Mouse (Mus musculus) spleen, postnatal 36 days (tissue): Measurements from ENCODE around the gene Cd300lg.

Experiments
- DNase-seq, 2 experiments: peaks; one replicate each; pipeline ENCODE4 v3.0.0; 2022; ENCODE audit warnings: low spot score in 2 of 2, mixed read lengths in 1 of 2

Cd300lg gene

DNA sequence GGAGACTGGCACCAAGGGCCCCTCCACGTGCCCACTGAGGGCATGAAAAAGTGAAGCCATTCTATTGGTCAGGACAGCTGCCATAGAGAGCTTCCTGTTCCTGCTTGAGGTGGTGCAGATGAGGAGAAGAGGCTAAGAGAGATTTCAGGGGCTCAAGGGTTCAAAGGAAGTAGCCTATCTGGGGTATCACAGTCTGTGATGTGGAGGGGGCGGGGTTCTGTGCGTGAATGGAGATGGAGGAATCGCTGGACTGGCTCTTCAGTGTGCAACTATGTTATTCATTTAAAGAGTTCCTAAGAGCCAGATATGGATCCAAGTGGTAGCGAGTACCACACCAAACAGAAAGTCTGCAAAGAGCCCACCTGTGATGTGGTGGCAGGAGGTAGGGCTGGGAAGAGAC lies 55.1 kb downstream of the Cd300lg start:
- DNase-seq, result no peak

GRCm38 (mm10) chr11:102096887-102097391 lies 55.6 kb downstream of the Cd300lg start:
- DNase-seq, result peak; percentile 24 to 38

DNA sequence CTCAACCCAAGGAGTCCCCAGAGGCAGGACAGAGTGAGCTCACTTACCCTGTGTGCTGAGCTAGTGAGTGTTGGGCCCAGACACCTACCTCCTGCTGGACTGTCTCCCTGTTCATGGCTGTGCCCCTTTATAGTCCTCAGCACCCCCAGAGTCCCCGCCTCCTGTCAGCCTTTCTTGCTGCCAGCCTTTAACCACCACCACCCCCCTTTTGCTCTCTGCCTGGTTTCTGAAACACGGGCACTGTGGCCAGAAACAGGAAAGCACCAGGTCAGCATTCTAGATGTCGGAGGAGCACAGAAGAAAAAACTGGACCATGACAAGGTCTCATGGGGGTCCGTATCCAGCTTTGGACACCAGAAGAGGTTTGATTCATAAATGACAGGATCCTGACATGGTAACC lies 59.9 kb downstream of the Cd300lg start, which contains the start of gene Ppy:
TSS of gene Ppy (minus strand) at position 101 of the 400 bp plus-strand sequence.
- no peak for DNase-seq

DNA sequence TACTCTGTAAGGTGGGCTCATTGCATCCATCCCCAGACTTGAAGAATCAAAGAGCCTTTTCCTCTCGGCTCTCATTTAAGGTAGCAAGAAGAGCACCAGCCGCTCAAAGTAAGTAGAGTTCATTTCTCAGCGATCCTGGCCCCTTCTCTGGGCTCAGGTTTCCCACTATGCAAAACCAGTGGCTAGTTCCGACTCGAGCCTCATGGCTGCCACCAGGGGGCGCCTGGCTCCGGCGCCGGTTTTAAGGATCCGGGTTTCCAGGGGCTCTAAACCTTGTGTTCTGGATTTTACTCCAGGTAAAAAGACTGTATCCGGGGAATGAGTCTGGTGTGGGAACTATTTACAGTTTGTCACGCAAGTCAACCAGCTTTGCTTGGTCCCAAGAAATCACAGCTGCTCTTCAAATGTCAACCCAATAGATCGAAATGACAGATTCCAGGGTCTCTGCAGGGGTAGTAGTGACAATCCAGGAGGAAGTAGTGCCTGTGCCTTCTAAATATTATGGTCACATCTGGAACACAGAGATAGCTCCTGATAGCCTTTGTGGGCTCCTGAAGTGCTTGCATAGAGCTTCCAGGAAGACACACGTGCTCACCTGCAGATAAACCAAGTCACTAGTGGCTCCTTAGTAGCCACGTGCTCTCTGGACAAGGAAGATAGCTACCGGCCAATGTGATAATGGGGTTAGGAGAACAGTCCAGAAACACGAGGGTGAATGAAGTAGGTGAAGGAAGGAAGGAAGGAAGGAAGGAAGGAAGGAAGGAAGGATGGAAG lies 61.4 kb downstream of the Cd300lg start:
- peak in 1 of 2 experiments; percentile 18 for DNase-seq
